Mouse (Mus musculus) lung, embryonic 14.5 days (tissue): Measurements from ENCODE around the gene Gm10024. TPM values are rescaled to one million over a fixed set of nuclear protein-coding genes. Genes with fewer than 3 reads are reported as not detected.
A peak's percentile ranks its signal among the peaks of the same experiment; 100 is the strongest.
"Not testable (repeated sequence)": the region's sequence is repeated elsewhere in the genome, so short reads cannot be mapped to it uniquely, and the experiment has no call there.

Experiments used
- ATAC-seq: fragments of 200-750 bp; cut with Nextera tagmentation; 2 replicates; pipeline ENCODE4 v1.8.0; 2017; ENCODE audit warnings: mild to moderate bottlenecking, moderate TSS enrichment, moderate library complexity; ENCODE audit not compliant: insufficient read depth
- DNase-seq: peaks from one replicate; pipeline ENCODE4 v3.0.0-alpha.2; 2015
- H3K27ac ChIP-seq: fragments of 300-500 bp; sonication (generic); 2 replicates; pipeline ENCODE4 v1.5.1; 2014; ENCODE audit warnings: low read depth, mild to moderate bottlenecking, moderate library complexity
- H3K27me3 ChIP-seq: fragments of 300-500 bp; sonication (generic); 2 replicates; pipeline ENCODE4 v1.6.1; 2014; ENCODE audit warnings: low read length, control low read depth; ENCODE audit not compliant: insufficient read depth
- H3K36me3 ChIP-seq: fragments of 300-500 bp; sonication (generic); 2 replicates; pipeline ENCODE4 v1.6.1; 2014; ENCODE audit warnings: control low read depth; ENCODE audit not compliant: insufficient read depth
- H3K4me1 ChIP-seq: fragments of 300-500 bp; sonication (generic); 2 replicates; pipeline ENCODE4 v1.6.1; 2014; ENCODE audit warnings: antibody characterized with exemption, control low read depth; ENCODE audit not compliant: insufficient read depth
- H3K4me2 ChIP-seq: fragments of 300-500 bp; sonication (generic); 2 replicates; pipeline ENCODE4 v1.6.1; 2014; ENCODE audit warnings: mild to moderate bottlenecking
- H3K4me3 ChIP-seq: fragments of 300-500 bp; sonication (generic); 2 replicates; pipeline ENCODE4 v1.5.1; 2014; ENCODE audit warnings: low read depth, low read length
- H3K9ac ChIP-seq: fragments of 300-500 bp; sonication (generic); 2 replicates; pipeline ENCODE4 v1.6.1; 2014
- H3K9me3 ChIP-seq: fragments of 300-500 bp; sonication (generic); 2 replicates; pipeline ENCODE4 v1.6.1; 2016; ENCODE audit warnings: low read depth, low read length, control low read depth
- CTCF ChIP-seq: IDR thresholded peaks from 2 replicates; pipeline ENCODE4 v1.5.1; 2016; ENCODE audit warnings: antibody characterized with exemption, low read depth
- WGBS: fragments of 180-500 bp; shearing (Covaris S2); extraction: QIAGEN DNeasy Blood & Tissue Kit; methylation state at CpG from one replicate; pipeline ENCODE4 v1.1.7; 2014; 5-methylcytosine and 5-hydroxymethylcytosine counted together
- polyA plus RNA-seq: library from polyadenylated mRNA; unstranded; fragments of >200 nt; fragmentation: Nextera tagmentation; extraction: Ambion mirVana; gene quantifications from 2 replicates; pipeline ENCODE4 v1.2.1, GENCODE M21; 2014

The Gm10024 gene
- polyA plus RNA-seq, 1 experiment from 2014 or later: not detected

GRCm38 (mm10) chr10:77706326-77706725 lies 4.9 kb upstream of the Gm10024 start, which contains the start of gene Gm10272:
Gm10272 (plus strand) TSS chr10:77706626.
- no peak within 1 kb of the TSS for H3K4me3 ChIP-seq
- no peak within 1 kb of the TSS for H3K9ac ChIP-seq
- H3K9me3 ChIP-seq: no peaks in the 10 kb centered on the region
- DNase-seq: no peak
- H3K4me2 ChIP-seq: no peak within 1 kb of the TSS
- TF ChIP-seq CTCF: no peak
- no peaks in the 10 kb centered on the region for H3K27me3 ChIP-seq
- H3K36me3 ChIP-seq: no peaks in the 10 kb centered on the region
- no peak for ATAC-seq
- H3K27ac ChIP-seq: no peak within 1 kb of the TSS
- 97% methylated on average over 1 of the region's 1 CpGs for WGBS
- H3K4me1 ChIP-seq: no peaks in the 10 kb centered on the region

- H3K9ac ChIP-seq: no peak overlapping the region
- no peak overlapping the region for H3K27ac ChIP-seq
- H3K27me3 ChIP-seq: no peaks in the 10 kb centered on the region
- H3K9me3 ChIP-seq: no peaks in the 10 kb centered on the region
- WGBS: 73% methylated on average over 3 of the region's 3 CpGs
- no peak overlapping the region for H3K4me3 ChIP-seq
- TF ChIP-seq CTCF: peak; percentile 21; the same call in 1 of the 2 replicates
- peak; percentile 39 for DNase-seq
- no peak overlapping the region for H3K4me2 ChIP-seq
- no peak for ATAC-seq
- no peaks in the 10 kb centered on the region for H3K4me1 ChIP-seq
- H3K36me3 ChIP-seq: no peaks in the 10 kb centered on the region
Observed at GRCm38 (mm10) chr10:77709831-77710230, 1.4 kb upstream of the Gm10024 start.

- WGBS: 47% methylated on average over 4 of the region's 4 CpGs
- Histone ChIP-seq H3K9ac (no peak overlapping the region), H3K27ac (no peak overlapping the region), H3K27me3 (no peaks in the 10 kb centered on the region), H3K9me3 (no peaks in the 10 kb centered on the region), H3K4me2 (no peak overlapping the region), H3K4me3 (no peak overlapping the region), H3K36me3 (no peaks in the 10 kb centered on the region), H3K4me1 (no peaks in the 10 kb centered on the region)
- TF ChIP-seq CTCF: no peak
- no peak for ATAC-seq
- DNase-seq: no peak
Observed at GRCm38 (mm10) chr10:77713734-77714133, 2.5 kb downstream of the Gm10024 start.

GRCm38 (mm10) chr10:77715507-77715906 lies 4.2 kb downstream of the Gm10024 start, which contains the start of gene Gm10142:
Gm10142 (plus strand) TSS chr10:77715807.
- no peak within 1 kb of the TSS for H3K4me3 ChIP-seq
- H3K9me3 ChIP-seq: peaks cover 4% of the 10 kb centered on the region
- no peak for ATAC-seq
- no peak within 1 kb of the TSS for H3K9ac ChIP-seq
- DNase-seq: no peak
- no peak for TF ChIP-seq CTCF
- H3K27ac ChIP-seq: no peak within 1 kb of the TSS
- H3K4me1 ChIP-seq: no peaks in the 10 kb centered on the region
- no peaks in the 10 kb centered on the region for H3K27me3 ChIP-seq
- no peak within 1 kb of the TSS for H3K4me2 ChIP-seq
- 80% methylated on average over 1 of the region's 1 CpGs for WGBS
- no peaks in the 10 kb centered on the region for H3K36me3 ChIP-seq

- not testable (repeated sequence) for H3K9ac ChIP-seq, ATAC-seq, H3K4me3 ChIP-seq, DNase-seq, H3K36me3 ChIP-seq, H3K4me2 ChIP-seq, H3K4me1 ChIP-seq, H3K27me3 ChIP-seq, H3K9me3 ChIP-seq, H3K27ac ChIP-seq
- WGBS: 87% methylated on average over 1 of the region's 1 CpGs
Observed at GRCm38 (mm10) chr10:77720299-77720698, 9.0 kb downstream of the Gm10024 start, which contains the start of gene Krtap12-1. Krtap12-1 (plus strand) TSS chr10:77720599.

GRCm38 (mm10) chr10:77724855-77725254 lies 13.6 kb downstream of the Gm10024 start:
- Histone ChIP-seq H3K27me3 (no peaks in the 10 kb centered on the region), H3K4me1 (no peaks in the 10 kb centered on the region), H3K9me3 (peaks cover 4% of the 10 kb centered on the region), H3K36me3 (no peaks in the 10 kb centered on the region), H3K9ac (no peak overlapping the region), H3K4me3 (no peak overlapping the region), H3K27ac (no peak overlapping the region), H3K4me2 (no peak overlapping the region)
- WGBS: 73% methylated on average over 8 of the region's 8 CpGs
- TF ChIP-seq CTCF: 0 out of 2 replicates have a peak, but pooled peaks have one; percentile 2
- DNase-seq (no peak), ATAC-seq (no peak)

GRCm38 (mm10) chr10:77726186-77726585 lies 14.9 kb downstream of the Gm10024 start, which contains the start of gene Gm10100:
Gm10100 (plus strand) TSS chr10:77726486.
- no peak within 1 kb of the TSS for H3K4me2 ChIP-seq
- H3K9ac ChIP-seq: no peak within 1 kb of the TSS
- no peak within 1 kb of the TSS for H3K4me3 ChIP-seq
- H3K4me1 ChIP-seq: no peaks in the 10 kb centered on the region
- no peak for TF ChIP-seq CTCF
- DNase-seq (no peak), ATAC-seq (no peak)
- H3K9me3 ChIP-seq: no peaks in the 10 kb centered on the region
- no peaks in the 10 kb centered on the region for H3K27me3 ChIP-seq
- WGBS: 21% methylated on average over 3 of the region's 3 CpGs
- no peak within 1 kb of the TSS for H3K27ac ChIP-seq
- no peaks in the 10 kb centered on the region for H3K36me3 ChIP-seq
